Mouse (Mus musculus): ENCODE results near the gene Tgds. TPM values are rescaled to one million over a fixed set of nuclear protein-coding genes. Genes with fewer than 3 reads are reported as not detected.

Tgds gene
- polyA plus RNA-seq, 1 experiment from 2014 or later, result 34.3 TPM

- H3K9ac ChIP-seq (ENCODE audit: low read length), result no peak overlapping the region
- H3K27me3 ChIP-seq (ENCODE audit: control insufficient read depth, insufficient read depth, low read length), result no peaks in the 10 kb centered on the region
- H3K27ac ChIP-seq (ENCODE audit: low read length), result no peak overlapping the region
- H3K4me2 ChIP-seq (ENCODE audit: low read depth, low read length), result no peak overlapping the region
- no peaks in the 10 kb centered on the region for H3K9me3 ChIP-seq (replicated peaks; ENCODE audit: control insufficient read depth, low read length)
- no peak overlapping the region for H3K4me3 ChIP-seq (replicated peaks; ENCODE audit: low read length)
- WGBS, result 93% methylated on average over 13 of the region's 13 CpGs
- H3K4me1 ChIP-seq (ENCODE audit: control insufficient read depth, insufficient read depth, low read length), result no peaks in the 10 kb centered on the region
- no peak for ATAC-seq (ENCODE audit: insufficient read depth, low FRiP score)
- peaks cover 2% of the 10 kb centered on the region; the same call in 1 of the 2 replicates for H3K36me3 ChIP-seq (ENCODE audit: control insufficient read depth, insufficient read depth, low read length)
Measured at GRCm38 (mm10) chr14:118148046-118148445, 15.5 kb upstream of the Tgds start.

- Histone ChIP-seq H3K27ac (ENCODE audit: low read length) (no peak overlapping the region), H3K4me3 (replicated peaks; ENCODE audit: low read length) (no peak overlapping the region), H3K4me1 (ENCODE audit: control insufficient read depth, insufficient read depth, low read length) (peaks cover 7% of the 10 kb centered on the region), H3K9me3 (replicated peaks; ENCODE audit: control insufficient read depth, low read length) (no peaks in the 10 kb centered on the region), H3K36me3 (ENCODE audit: control insufficient read depth, insufficient read depth, low read length) (peaks cover 24% of the 10 kb centered on the region), H3K4me2 (ENCODE audit: low read depth, low read length) (no peak overlapping the region), H3K27me3 (ENCODE audit: control insufficient read depth, insufficient read depth, low read length) (no peaks in the 10 kb centered on the region), H3K9ac (ENCODE audit: low read length) (no peak overlapping the region)
- 97% methylated on average over 5 of the region's 5 CpGs for WGBS
- ATAC-seq (ENCODE audit: insufficient read depth, low FRiP score), result no peak
Measured at GRCm38 (mm10) chr14:118142283-118142682, 9.7 kb upstream of the Tgds start.

GRCm38 (mm10) chr14:118137487-118137886 is 4.9 kb upstream of the Tgds start:
- H3K27me3 ChIP-seq (ENCODE audit: control insufficient read depth, insufficient read depth, low read length), result no peaks in the 10 kb centered on the region
- no peaks in the 10 kb centered on the region for H3K9me3 ChIP-seq (replicated peaks; ENCODE audit: control insufficient read depth, low read length)
- peaks cover 11% of the 10 kb centered on the region for H3K4me1 ChIP-seq (ENCODE audit: control insufficient read depth, insufficient read depth, low read length)

GRCm38 (mm10) chr14:118136744-118137452 is 4.3 kb upstream of the Tgds start, which contains the start of gene Gpr180:
Gene Gpr180 (plus strand): TSS chr14:118137158.
- Histone ChIP-seq H3K4me1 (ENCODE audit: control insufficient read depth, insufficient read depth, low read length) (peaks cover 11% of the 10 kb centered on the region), H3K27ac (ENCODE audit: low read length) (peak within 1 kb of the TSS; percentile 82), H3K4me2 (ENCODE audit: low read depth, low read length) (peak within 1 kb of the TSS; percentile 75), H3K4me3 (replicated peaks; ENCODE audit: low read length) (peak within 1 kb of the TSS; percentile 78), H3K27me3 (ENCODE audit: control insufficient read depth, insufficient read depth, low read length) (no peaks in the 10 kb centered on the region), H3K9ac (ENCODE audit: low read length) (peak within 1 kb of the TSS; percentile 89), H3K9me3 (replicated peaks; ENCODE audit: control insufficient read depth, low read length) (no peaks in the 10 kb centered on the region), H3K36me3 (ENCODE audit: control insufficient read depth, insufficient read depth, low read length) (peaks cover 19% of the 10 kb centered on the region)
- ATAC-seq (ENCODE audit: insufficient read depth, low FRiP score), result peak; percentile 96
- WGBS, result under 1% methylated on average over 77 of the region's 77 CpGs

More at GRCm38 (mm10) chr14:118137487-118137886, 4.9 kb upstream of the Tgds start:
- WGBS, result under 1% methylated on average over 13 of the region's 13 CpGs
- peak overlapping the region; percentile 75 for H3K4me2 ChIP-seq (ENCODE audit: low read depth, low read length)
- peak overlapping the region; percentile 89 for H3K9ac ChIP-seq (ENCODE audit: low read length)
- ATAC-seq (ENCODE audit: insufficient read depth, low FRiP score), result no peak
- H3K4me3 ChIP-seq (replicated peaks; ENCODE audit: low read length), result peak overlapping the region; percentile 78
- peaks cover 22% of the 10 kb centered on the region for H3K36me3 ChIP-seq (ENCODE audit: control insufficient read depth, insufficient read depth, low read length)
- H3K27ac ChIP-seq (ENCODE audit: low read length), result peak overlapping the region; percentile 56; the same call in 1 of the 2 replicates

- no peak overlapping the region for H3K27ac ChIP-seq (ENCODE audit: low read length)
- 9% methylated on average over 21 of the region's 21 CpGs for WGBS
- ATAC-seq (ENCODE audit: insufficient read depth, low FRiP score), result no peak
Measured at GRCm38 (mm10) chr14:118131931-118132641, 469 bp downstream of the Tgds start.

GRCm38 (mm10) chr14:118131472-118131871 is 1.1 kb downstream of the Tgds start:
- no peak for ATAC-seq (ENCODE audit: insufficient read depth, low FRiP score)
- H3K4me1 ChIP-seq (ENCODE audit: control insufficient read depth, insufficient read depth, low read length), result peaks cover 10% of the 10 kb centered on the region

More at GRCm38 (mm10) chr14:118131931-118132641, 469 bp downstream of the Tgds start:
- peak overlapping the region; percentile 88 for H3K9ac ChIP-seq (ENCODE audit: low read length)
- no peaks in the 10 kb centered on the region for H3K9me3 ChIP-seq (replicated peaks; ENCODE audit: control insufficient read depth, low read length)
- peak overlapping the region; percentile 88 for H3K4me2 ChIP-seq (ENCODE audit: low read depth, low read length)
- peaks cover 11% of the 10 kb centered on the region for H3K4me1 ChIP-seq (ENCODE audit: control insufficient read depth, insufficient read depth, low read length)
- H3K27me3 ChIP-seq (ENCODE audit: control insufficient read depth, insufficient read depth, low read length), result no peaks in the 10 kb centered on the region
- H3K36me3 ChIP-seq (ENCODE audit: control insufficient read depth, insufficient read depth, low read length), result no peaks in the 10 kb centered on the region
- H3K4me3 ChIP-seq (replicated peaks; ENCODE audit: low read length), result peak overlapping the region; percentile 86

GRCm38 (mm10) chr14:118126301-118126700 is 6.3 kb downstream of the Tgds start:
- Histone ChIP-seq H3K4me1 (ENCODE audit: control insufficient read depth, insufficient read depth, low read length) (peaks cover 1% of the 10 kb centered on the region), H3K9ac (ENCODE audit: low read length) (no peak overlapping the region), H3K27me3 (ENCODE audit: control insufficient read depth, insufficient read depth, low read length) (no peaks in the 10 kb centered on the region), H3K4me3 (replicated peaks; ENCODE audit: low read length) (no peak overlapping the region), H3K4me2 (ENCODE audit: low read depth, low read length) (no peak overlapping the region), H3K27ac (ENCODE audit: low read length) (no peak overlapping the region), H3K9me3 (replicated peaks; ENCODE audit: control insufficient read depth, low read length) (no peaks in the 10 kb centered on the region), H3K36me3 (ENCODE audit: control insufficient read depth, insufficient read depth, low read length) (peaks cover 4% of the 10 kb centered on the region; the same call in 1 of the 2 replicates)
- ATAC-seq (ENCODE audit: insufficient read depth, low FRiP score), result no peak
- WGBS, result 85% methylated on average over 5 of the region's 5 CpGs

More at GRCm38 (mm10) chr14:118131472-118131871, 1.1 kb downstream of the Tgds start:
- peak overlapping the region; percentile 88 for H3K4me2 ChIP-seq (ENCODE audit: low read depth, low read length)
- H3K27me3 ChIP-seq (ENCODE audit: control insufficient read depth, insufficient read depth, low read length), result no peaks in the 10 kb centered on the region
- WGBS, result 70% methylated on average over 7 of the region's 7 CpGs
- H3K27ac ChIP-seq (ENCODE audit: low read length), result no peak overlapping the region
- H3K9ac ChIP-seq (ENCODE audit: low read length), result peak overlapping the region; percentile 88
- H3K9me3 ChIP-seq (replicated peaks; ENCODE audit: control insufficient read depth, low read length), result no peaks in the 10 kb centered on the region
- H3K36me3 ChIP-seq (ENCODE audit: control insufficient read depth, insufficient read depth, low read length), result no peaks in the 10 kb centered on the region
- H3K4me3 ChIP-seq (replicated peaks; ENCODE audit: low read length), result peak overlapping the region; percentile 86

- H3K36me3 ChIP-seq (ENCODE audit: control insufficient read depth, insufficient read depth, low read length), result peaks cover 7% of the 10 kb centered on the region; the same call in 1 of the 2 replicates
- whole genome bisulfite sequencing, result 81% methylated on average over 4 of the region's 4 CpGs
Measured at GRCm38 (mm10) chr14:118124771-118125170, 7.8 kb downstream of the Tgds start.

GRCm38 (mm10) chr14:118124129-118124528 is 8.4 kb downstream of the Tgds start:
- 81% methylated on average over 5 of the region's 5 CpGs for WGBS
- Histone ChIP-seq H3K4me3 (replicated peaks; ENCODE audit: low read length) (no peak overlapping the region), H3K36me3 (ENCODE audit: control insufficient read depth, insufficient read depth, low read length) (peaks cover 7% of the 10 kb centered on the region; the same call in 1 of the 2 replicates), H3K4me2 (ENCODE audit: low read depth, low read length) (no peak overlapping the region), H3K9me3 (replicated peaks; ENCODE audit: control insufficient read depth, low read length) (no peaks in the 10 kb centered on the region), H3K4me1 (ENCODE audit: control insufficient read depth, insufficient read depth, low read length) (no peaks in the 10 kb centered on the region), H3K27ac (ENCODE audit: low read length) (no peak overlapping the region), H3K9ac (ENCODE audit: low read length) (no peak overlapping the region), H3K27me3 (ENCODE audit: control insufficient read depth, insufficient read depth, low read length) (no peaks in the 10 kb centered on the region)
- ATAC-seq (ENCODE audit: insufficient read depth, low FRiP score), result no peak

More at GRCm38 (mm10) chr14:118124771-118125170, 7.8 kb downstream of the Tgds start:
- no peaks in the 10 kb centered on the region for H3K27me3 ChIP-seq (ENCODE audit: control insufficient read depth, insufficient read depth, low read length)
- no peak overlapping the region for H3K4me2 ChIP-seq (ENCODE audit: low read depth, low read length)
- H3K9me3 ChIP-seq (replicated peaks; ENCODE audit: control insufficient read depth, low read length), result no peaks in the 10 kb centered on the region
- no peak overlapping the region for H3K9ac ChIP-seq (ENCODE audit: low read length)
- no peak overlapping the region for H3K4me3 ChIP-seq (replicated peaks; ENCODE audit: low read length)
- H3K4me1 ChIP-seq (ENCODE audit: control insufficient read depth, insufficient read depth, low read length), result no peaks in the 10 kb centered on the region
- no peak overlapping the region for H3K27ac ChIP-seq (ENCODE audit: low read length)
- no peak for ATAC-seq (ENCODE audit: insufficient read depth, low FRiP score)
